Mouse (Mus musculus) lung, postnatal 0 days (tissue): ENCODE data around the gene Lrrk1.

Experiments
- CTCF ChIP-seq: IDR thresholded peaks from 2 replicates; pipeline ENCODE4 v1.5.1; 2016; ENCODE audit warnings: antibody characterized with exemption, mild to moderate bottlenecking
- EP300 ChIP-seq: IDR thresholded peaks from 2 replicates; pipeline ENCODE4 v1.6.1; 2016; ENCODE audit warnings: antibody characterized with exemption, mild to moderate bottlenecking, control low read depth

GRCm38 (mm10) chr7:66427437-66428161 lies 39.4 kb upstream of the Lrrk1 start, which contains the start of gene Aldh1a3:
- TF ChIP-seq CTCF (no peak), EP300 (no peak)
